In genomic region chr6:63284419-63284818, GRCm38 (mm10) we compare ENCODE assay signal across 16 mouse cellular contexts. TPM values are rescaled to one million over a fixed set of nuclear protein-coding genes. Genes with fewer than 3 reads are reported as not detected.
A peak's percentile ranks its signal among the peaks of the same experiment; 100 is the strongest.
DNase-seq lines count a peak whose midpoint lies in the region; ATAC-seq and TF ChIP-seq lines count a peak whose summit lies in the region.
"Had no signal": no experiment of that assay in that cellular context is flagged by ENCODE, and none has a peak within 500 bp of the region (broad histone marks: within the 10 kb centered on the region; RNA-seq: fewer than 3 reads in every experiment).

No protein-coding gene starts in this region.

- H3K4me3 ChIP-seq in forebrain, embryonic 15.5 days = no peak overlapping the region
- H3K4me3 ChIP-seq in forebrain, embryonic 10.5 days = no peak overlapping the region
- no peak overlapping the region for H3K4me3 ChIP-seq in lung, embryonic 14.5 days (ENCODE audit: low read depth, low read length)
- H3K4me3 ChIP-seq in lung, adult 2 months (replicated peaks; ENCODE audit: extremely low read depth, low read depth, low read length) = no peak overlapping the region
- no peak overlapping the region for H3K4me3 ChIP-seq in midbrain, embryonic 11.5 days (ENCODE audit: low read depth, low read length)
- H3K4me3 ChIP-seq: megakaryocyte, embryonic 14.5 days had no signal

- no peaks in the 10 kb centered on the region for H3K27me3 ChIP-seq in forebrain, embryonic 15.5 days
- no peaks in the 10 kb centered on the region for H3K27me3 ChIP-seq in forebrain, embryonic 10.5 days (ENCODE audit: poor library complexity, severe bottlenecking)
- no peaks in the 10 kb centered on the region for H3K27me3 ChIP-seq in lung, embryonic 14.5 days (ENCODE audit: insufficient read depth, low read length)
- H3K27me3 ChIP-seq in midbrain, embryonic 11.5 days (ENCODE audit: control insufficient read depth, insufficient read depth, low read length) = no peaks in the 10 kb centered on the region
- H3K27me3 ChIP-seq: megakaryocyte, embryonic 14.5 days had no signal

- peak; percentile 41; the same call in 1 of the 2 replicates for ATAC-seq in forebrain, embryonic 15.5 days (replicated peaks)
- no peak for ATAC-seq in lung, embryonic 14.5 days (ENCODE audit: insufficient read depth)
- ATAC-seq in midbrain, embryonic 11.5 days (ENCODE audit: low FRiP score) = no peak

- H3K9me3 ChIP-seq in forebrain, embryonic 15.5 days = no peaks in the 10 kb centered on the region
- no peaks in the 10 kb centered on the region for H3K9me3 ChIP-seq in forebrain, embryonic 10.5 days
- no peaks in the 10 kb centered on the region for H3K9me3 ChIP-seq in lung, embryonic 14.5 days (ENCODE audit: low read depth, low read length)
- no peaks in the 10 kb centered on the region for H3K9me3 ChIP-seq in midbrain, embryonic 11.5 days (ENCODE audit: control insufficient read depth, low read length)
- H3K9me3 ChIP-seq: megakaryocyte, embryonic 14.5 days had no signal

- H3K4me2 ChIP-seq in forebrain, embryonic 15.5 days (replicated peaks) = no peak overlapping the region
- no peak overlapping the region for H3K4me2 ChIP-seq in lung, embryonic 14.5 days
- H3K4me2 ChIP-seq in midbrain, embryonic 11.5 days = no peak overlapping the region

- no peak for DNase-seq in forebrain, embryonic 10.5 days (ENCODE audit: extremely low spot score, low spot score)
- DNase-seq in lung, embryonic 14.5 days = peak; percentile 1
- no peak for DNase-seq in lung, adult 2 months
- DNase-seq in layer of hippocampus, adult 8-10 months (ENCODE audit: low spot score in 2 of 2) = peak; percentile 19 to 21
- DNase-seq in retina, postnatal 1 day = no peak
- DNase-seq in gastrocnemius, postnatal 14 days = no peak
- DNase-seq in midbrain, embryonic 11.5 days (ENCODE audit: low spot score, missing footprints) = no peak
- DNase-seq: adrenal gland, postnatal 36 days; B cell, adult 2 months; heart, adult 18-20 months; heart, postnatal 36 days; kidney, adult 2 months; liver had no signal

- no peak for TF ChIP-seq POLR2A in lung, adult 2 months (IDR thresholded peaks at IDR 0.05; ENCODE audit: borderline replicate concordance, extremely low read depth, low read depth, low read length)

- H3K9ac ChIP-seq in forebrain, embryonic 15.5 days (replicated peaks) = no peak overlapping the region
- H3K9ac ChIP-seq in lung, embryonic 14.5 days = no peak overlapping the region
- H3K9ac ChIP-seq in midbrain, embryonic 11.5 days (ENCODE audit: low read length) = no peak overlapping the region

- no peaks in the 10 kb centered on the region for H3K36me3 ChIP-seq in forebrain, embryonic 15.5 days
- no peaks in the 10 kb centered on the region for H3K36me3 ChIP-seq in forebrain, embryonic 10.5 days (replicated peaks)
- H3K36me3 ChIP-seq in lung, embryonic 14.5 days (ENCODE audit: insufficient read depth) = no peaks in the 10 kb centered on the region
- H3K36me3 ChIP-seq in midbrain, embryonic 11.5 days (ENCODE audit: control insufficient read depth, insufficient read depth, low read length) = no peaks in the 10 kb centered on the region
- H3K36me3 ChIP-seq: G1E had no signal

- no peak for TF ChIP-seq CTCF in lung, embryonic 14.5 days (IDR thresholded peaks at IDR 0.05; ENCODE audit: low read depth)
- no peak for TF ChIP-seq CTCF in lung, adult 2 months (IDR thresholded peaks at IDR 0.05; ENCODE audit: insufficient read depth, low read length)

- intact Hi-C loops in gastrocnemius, postnatal 14 days (cut with DNase I; ENCODE audit: low total_unique reads) = no loop called here

- 47% methylated on average over 1 of the region's 1 CpGs for whole genome bisulfite sequencing in forebrain, embryonic 15.5 days
- 93% methylated on average over 1 of the region's 1 CpGs for WGBS in forebrain, embryonic 10.5 days
- WGBS in lung, embryonic 14.5 days = 65% methylated on average over 1 of the region's 1 CpGs
- 61% methylated on average over 1 of the region's 1 CpGs for WGBS in lung, adult 2 months
- 88% methylated on average over 1 of the region's 1 CpGs for WGBS in midbrain, embryonic 11.5 days

- H3K27ac ChIP-seq in forebrain, embryonic 15.5 days (replicated peaks) = no peak overlapping the region
- no peak overlapping the region for H3K27ac ChIP-seq in forebrain, embryonic 10.5 days
- no peak overlapping the region for H3K27ac ChIP-seq in lung, embryonic 14.5 days (ENCODE audit: low read depth)
- H3K27ac ChIP-seq in midbrain, embryonic 11.5 days (ENCODE audit: low read depth, low read length) = no peak overlapping the region

- no peaks in the 10 kb centered on the region for H3K4me1 ChIP-seq in forebrain, embryonic 15.5 days
- H3K4me1 ChIP-seq in forebrain, embryonic 10.5 days = no peaks in the 10 kb centered on the region
- no peaks in the 10 kb centered on the region for H3K4me1 ChIP-seq in lung, embryonic 14.5 days (ENCODE audit: insufficient read depth)
- no peaks in the 10 kb centered on the region for H3K4me1 ChIP-seq in lung, adult 2 months (ENCODE audit: control insufficient read depth, insufficient read depth, low read length)
- no peaks in the 10 kb centered on the region for H3K4me1 ChIP-seq in midbrain, embryonic 11.5 days (ENCODE audit: control insufficient read depth, insufficient read depth, low read length)
- H3K4me1 ChIP-seq: megakaryocyte, embryonic 14.5 days had no signal

RNA-seq across cellular contexts. Expression of gene Grid2, which starts 28.7 kb away (rescaled TPM):
- polyA plus RNA-seq in forebrain, embryonic 15.5 days (2015; fragmentation: Nextera tagmentation; extraction: Ambion mirVana) = 2.5 and 3.9 TPM in 2 replicates
- polyA plus RNA-seq in forebrain, embryonic 10.5 days (2016; fragmentation: Nextera tagmentation; extraction: Ambion mirVana) = 0.50 and 0.52 TPM in 2 replicates
- 0.77 and 1.4 TPM in 2 replicates for polyA plus RNA-seq in lung, embryonic 14.5 days (2014; fragmentation: Nextera tagmentation; extraction: Ambion mirVana)
- polyA plus RNA-seq in lung, adult 2 months (2012; rRNA removed) = 0.04 and 0.05 TPM in 2 replicates
- 10 to 100 TPM; 13.2 to 17.8 (median 16.2) TPM for total RNA-seq in layer of hippocampus, adult 8-10 months (2022)
- under 1 TPM; 0.18 to 0.25 TPM for total RNA-seq in gastrocnemius, postnatal 14 days (2021)
- 1.9 TPM in 2 replicates for polyA plus RNA-seq in midbrain, embryonic 11.5 days (2014; fragmentation: Nextera tagmentation; extraction: Ambion mirVana)
- total RNA-seq: heart, adult 18-20 months had no signal
- polyA plus RNA-seq: kidney, adult 2 months had no signal

Comparison
In these comparisons a context has a peak if more than half of its experiments do, and no peak if none do; other contexts are left out.
1. DNase-seq: peak in lung, embryonic 14.5 days (single experiment) and layer of hippocampus, adult 8-10 months (2 of 2); none in forebrain, embryonic 10.5 days (single experiment), lung, adult 2 months (single experiment), retina, postnatal 1 day (single experiment), gastrocnemius, postnatal 14 days (single experiment) and midbrain, embryonic 11.5 days (single experiment).